Mouse (Mus musculus) stomach, embryonic 14.5 days (tissue): ENCODE measurements at regions not wholly inside any gene's neighbourhood (a gene's known extent, or its start where the extent isn't known, plus 50 kb on each side); places are given as distances from the start of the nearest gene placed in this dataset.

Source experiments
- ATAC-seq: fragments of 200-750 bp; cut with Nextera tagmentation; 2 replicates; pipeline ENCODE4 v1.8.0; 2017; ENCODE audit warnings: low read depth, moderate TSS enrichment; ENCODE audit not compliant: insufficient number of reproducible peaks, insufficient read depth, low FRiP score
- H3K27ac ChIP-seq: fragments of 300-500 bp; sonication (generic); 2 replicates; pipeline ENCODE4 v1.5.1; 2014; ENCODE audit warnings: mild to moderate bottlenecking, low read length, moderate library complexity, mixed read lengths
- H3K27me3 ChIP-seq: fragments of 300-500 bp; sonication (generic); 2 replicates; pipeline ENCODE4 v1.6.1; 2014; ENCODE audit warnings: low read length, control low read depth, mixed read lengths; ENCODE audit not compliant: control insufficient read depth, insufficient read depth
- H3K36me3 ChIP-seq: fragments of 300-500 bp; sonication (generic); 2 replicates; pipeline ENCODE4 v1.6.1; 2014; ENCODE audit warnings: mild to moderate bottlenecking, control low read depth, low read length, moderate library complexity, mixed read lengths; ENCODE audit not compliant: control insufficient read depth, insufficient read depth
- H3K4me1 ChIP-seq: fragments of 300-500 bp; sonication (generic); 2 replicates; pipeline ENCODE4 v1.6.1; 2014; ENCODE audit warnings: low read length, control low read depth, mixed read lengths; ENCODE audit not compliant: control insufficient read depth, insufficient read depth
- H3K4me2 ChIP-seq: fragments of 300-500 bp; sonication (generic); replicated peaks from 2 replicates; pipeline ENCODE4 v1.6.1; 2014; ENCODE audit warnings: low read depth, low read length, control low read depth
- H3K4me3 ChIP-seq: fragments of 300-500 bp; sonication (generic); 2 replicates; pipeline ENCODE4 v1.5.1; 2014; ENCODE audit warnings: low read depth, low read length, control low read depth
- H3K9ac ChIP-seq: fragments of 300-500 bp; sonication (generic); replicated peaks from 2 replicates; pipeline ENCODE4 v1.6.1; 2014; ENCODE audit warnings: low read depth, mild to moderate bottlenecking, control low read depth, low read length, moderate library complexity, mixed read lengths
- H3K9me3 ChIP-seq: fragments of 300-500 bp; sonication (generic); 2 replicates; pipeline ENCODE4 v1.6.1; 2016; ENCODE audit warnings: low read depth, low read length, control low read depth; ENCODE audit not compliant: control insufficient read depth
- WGBS: fragments of 180-500 bp; shearing (Covaris S2); extraction: QIAGEN DNeasy Blood & Tissue Kit; methylation state at CpG from one replicate; pipeline ENCODE4 v1.1.7; 2014; 5-methylcytosine and 5-hydroxymethylcytosine counted together

DNA sequence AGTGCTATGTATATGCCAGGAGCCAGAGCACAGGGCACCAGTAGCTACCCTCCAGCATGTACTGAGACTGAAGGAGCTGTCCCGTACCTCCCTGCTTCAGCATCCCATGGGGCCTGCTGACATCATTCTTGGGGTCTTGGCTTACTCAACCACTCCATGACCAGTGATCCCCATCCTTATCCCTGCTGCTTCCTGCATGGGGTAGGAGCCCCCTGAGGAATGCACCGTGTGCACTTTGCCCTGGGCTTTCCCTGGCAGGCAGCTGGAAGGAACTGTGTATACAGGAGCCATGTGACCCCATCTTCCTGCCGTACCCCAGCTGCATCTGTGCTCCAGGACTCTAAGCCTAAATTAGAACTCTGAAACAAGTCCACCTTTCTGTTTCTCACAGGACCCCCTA lies 70.3 kb upstream of the Ccnd1 start:
- WGBS: 38% methylated on average over 3 of the region's 3 CpGs
- no peak for ATAC-seq
- no peak overlapping the region for H3K4me2 ChIP-seq
- no peaks in the 10 kb centered on the region for H3K9me3 ChIP-seq
- H3K4me1 ChIP-seq: no peaks in the 10 kb centered on the region
- H3K27ac ChIP-seq: no peak overlapping the region
- H3K4me3 ChIP-seq: no peak overlapping the region
- H3K9ac ChIP-seq: no peak overlapping the region
- no peaks in the 10 kb centered on the region for H3K36me3 ChIP-seq
- no peaks in the 10 kb centered on the region for H3K27me3 ChIP-seq

DNA sequence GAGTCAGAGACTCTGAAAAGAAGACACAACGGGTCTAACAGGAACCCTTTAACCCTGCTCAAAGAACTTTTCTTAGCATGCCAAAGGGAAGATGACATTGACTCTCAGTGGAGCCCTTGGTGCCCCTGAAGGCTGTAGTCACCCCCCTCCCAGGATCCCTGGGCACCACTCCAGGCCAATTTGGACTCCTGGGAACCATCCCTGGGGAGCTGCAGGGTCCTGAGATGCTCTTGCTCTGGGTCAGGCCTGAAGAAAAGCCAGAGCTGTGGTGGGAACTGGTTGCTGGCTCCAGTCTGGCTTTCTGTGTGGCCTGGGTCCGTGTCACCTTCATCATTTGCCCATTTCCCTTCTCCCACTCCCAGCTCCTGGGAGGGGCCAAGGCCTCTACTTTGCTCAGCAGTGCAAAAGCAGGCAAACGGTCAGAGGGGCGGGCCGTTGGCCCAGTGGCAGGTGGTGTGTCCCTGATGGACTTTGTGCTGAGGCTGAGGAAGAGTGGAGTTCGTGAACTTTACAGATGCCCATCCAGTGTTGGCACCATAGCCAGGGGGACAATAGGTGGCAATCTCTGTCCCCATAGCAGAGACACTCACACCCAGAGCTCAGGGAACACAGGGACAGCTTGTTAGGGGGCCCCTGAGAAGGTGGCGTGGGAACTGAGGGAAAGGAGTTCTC lies 69.1 kb upstream of the Ccnd1 start:
- Histone ChIP-seq H3K36me3 (no peaks in the 10 kb centered on the region), H3K4me2 (no peak overlapping the region), H3K27ac (no peak overlapping the region), H3K9me3 (no peaks in the 10 kb centered on the region), H3K4me1 (no peaks in the 10 kb centered on the region), H3K27me3 (no peaks in the 10 kb centered on the region), H3K9ac (no peak overlapping the region), H3K4me3 (no peak overlapping the region)
- 62% methylated on average over 7 of the region's 7 CpGs for WGBS
- no peak for ATAC-seq

DNA sequence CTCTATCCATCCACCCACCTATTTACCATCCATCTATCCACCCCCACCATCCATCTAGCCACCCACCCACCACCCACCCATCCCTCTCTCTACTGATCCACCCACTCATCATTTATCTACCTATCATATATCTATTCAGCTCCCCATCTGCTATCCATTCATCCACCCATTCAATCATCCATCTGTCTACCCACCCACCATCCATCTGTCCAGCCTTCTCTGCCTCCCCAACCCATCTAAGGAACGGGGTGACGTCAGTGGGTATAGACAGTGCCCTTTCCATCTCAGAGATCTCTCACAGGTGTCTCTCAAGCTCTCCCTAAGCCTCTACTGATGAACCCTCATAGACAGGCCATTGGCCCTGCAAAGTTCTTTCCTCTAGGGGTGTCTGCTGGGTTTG lies 67.5 kb upstream of the Ccnd1 start:
- whole genome bisulfite sequencing: 89% methylated on average over 2 of the region's 2 CpGs
- no peaks in the 10 kb centered on the region for H3K9me3 ChIP-seq
- no peaks in the 10 kb centered on the region for H3K27me3 ChIP-seq
- no peaks in the 10 kb centered on the region for H3K4me1 ChIP-seq
- no peak for ATAC-seq
- H3K36me3 ChIP-seq: no peaks in the 10 kb centered on the region
- H3K27ac ChIP-seq: no peak overlapping the region
- no peak overlapping the region for H3K4me3 ChIP-seq
- H3K4me2 ChIP-seq: no peak overlapping the region
- no peak overlapping the region for H3K9ac ChIP-seq

DNA sequence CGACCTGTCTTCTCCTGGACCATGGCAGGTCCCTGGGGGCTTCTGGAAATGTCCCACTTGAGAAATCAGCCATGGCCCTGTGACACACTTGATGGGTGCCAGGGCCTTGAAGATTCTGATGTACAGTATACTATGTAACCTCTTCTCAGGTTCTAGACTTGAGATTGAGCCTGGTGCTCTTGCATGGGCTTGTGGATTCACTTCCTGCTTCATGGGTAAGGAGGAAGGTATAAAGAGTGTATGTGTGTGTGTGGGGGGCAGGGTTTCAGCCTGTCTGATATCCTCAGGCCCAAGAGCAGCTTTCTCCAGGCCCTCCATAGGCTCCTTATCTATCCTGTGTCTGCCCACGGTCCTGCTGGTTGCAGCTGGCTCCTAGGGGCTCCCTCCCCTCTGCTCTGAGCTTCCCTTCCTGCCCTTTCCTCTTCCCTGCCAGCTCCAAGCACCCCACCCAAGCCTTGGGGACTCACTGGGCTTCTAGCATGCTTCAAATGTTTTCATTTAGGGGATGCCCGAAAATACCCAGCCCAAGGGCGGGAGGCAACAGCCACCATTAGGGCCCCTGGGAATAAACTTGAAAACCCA lies 61.9 kb upstream of the Ccnd1 start:
- Histone ChIP-seq H3K4me3 (no peak overlapping the region), H3K27ac (no peak overlapping the region), H3K27me3 (no peaks in the 10 kb centered on the region), H3K4me2 (no peak overlapping the region), H3K9me3 (no peaks in the 10 kb centered on the region), H3K9ac (no peak overlapping the region), H3K4me1 (no peaks in the 10 kb centered on the region), H3K36me3 (no peaks in the 10 kb centered on the region)
- ATAC-seq: no peak
- WGBS: 53% methylated on average over 4 of the region's 4 CpGs

DNA sequence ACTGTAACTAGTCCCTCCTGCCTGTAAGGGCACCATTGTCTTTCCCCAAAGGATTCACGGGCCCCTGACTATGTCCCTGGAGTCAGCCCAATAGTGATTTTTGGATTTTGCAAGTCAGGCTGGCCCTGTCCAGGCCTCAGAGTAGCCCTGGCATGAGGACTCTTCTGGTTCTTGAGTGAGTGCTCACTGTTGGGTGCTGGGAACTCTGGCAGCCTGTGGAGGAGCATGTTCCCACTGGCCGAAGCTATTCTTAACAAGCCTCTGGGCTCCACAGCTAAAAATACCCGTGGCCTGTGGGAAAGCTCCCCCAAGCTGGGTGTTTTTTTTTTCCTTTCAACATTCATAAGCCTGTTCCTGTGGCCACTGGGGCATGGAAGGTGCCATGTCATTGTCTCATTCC lies 60.0 kb upstream of the Ccnd1 start:
- Histone ChIP-seq H3K9me3 (no peaks in the 10 kb centered on the region), H3K9ac (no peak overlapping the region), H3K27me3 (no peaks in the 10 kb centered on the region), H3K27ac (no peak overlapping the region), H3K36me3 (no peaks in the 10 kb centered on the region), H3K4me3 (no peak overlapping the region), H3K4me1 (no peaks in the 10 kb centered on the region), H3K4me2 (no peak overlapping the region)
- no peak for ATAC-seq
- 77% methylated on average over 3 of the region's 3 CpGs for WGBS

DNA sequence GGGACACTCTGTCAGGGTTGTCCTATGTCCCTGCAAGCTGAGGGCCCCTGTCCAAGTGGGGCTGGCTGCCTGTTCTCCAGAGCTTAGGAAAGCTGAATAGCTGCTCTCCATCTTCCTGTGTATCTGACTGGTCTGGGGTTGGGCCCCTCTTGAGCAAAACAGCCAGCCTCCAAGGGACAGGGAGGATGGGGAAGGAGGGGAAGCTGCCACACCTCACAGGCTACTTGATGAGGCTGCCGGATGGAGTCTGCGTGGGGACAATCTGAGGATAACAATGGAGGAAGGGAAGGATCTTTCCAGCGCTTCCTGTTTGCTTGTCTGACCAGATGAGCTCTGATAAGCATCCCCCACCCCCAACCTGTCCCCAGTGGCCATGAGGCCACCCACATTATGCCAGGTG lies 57.1 kb upstream of the Ccnd1 start:
- Histone ChIP-seq H3K27ac (no peak overlapping the region), H3K4me3 (no peak overlapping the region), H3K9me3 (no peaks in the 10 kb centered on the region), H3K4me2 (no peak overlapping the region), H3K9ac (no peak overlapping the region), H3K4me1 (no peaks in the 10 kb centered on the region), H3K27me3 (no peaks in the 10 kb centered on the region), H3K36me3 (no peaks in the 10 kb centered on the region)
- ATAC-seq: no peak
- 23% methylated on average over 3 of the region's 3 CpGs for WGBS

DNA sequence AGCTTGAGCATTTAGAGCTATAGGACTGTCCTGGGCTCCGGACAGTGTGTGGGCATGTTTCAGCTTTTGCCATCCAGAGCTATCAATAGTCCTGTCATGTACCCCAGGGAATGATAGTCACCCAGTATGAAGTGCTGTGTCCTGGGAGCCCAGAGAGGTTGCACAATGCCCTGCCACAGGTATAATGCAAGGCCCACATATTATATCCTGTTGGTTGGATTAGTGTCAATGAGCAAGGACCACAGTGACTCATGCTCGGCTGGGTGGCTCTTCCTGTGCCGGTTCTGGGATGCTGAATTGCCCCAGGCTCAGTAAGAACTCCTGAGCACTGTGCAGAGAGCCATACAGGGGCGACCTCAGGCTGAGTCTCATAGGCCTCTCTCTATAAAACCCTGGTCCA lies 54.5 kb upstream of the Ccnd1 start:
- Histone ChIP-seq H3K27me3 (no peaks in the 10 kb centered on the region), H3K9ac (no peak overlapping the region), H3K4me1 (no peaks in the 10 kb centered on the region), H3K4me2 (no peak overlapping the region), H3K4me3 (no peak overlapping the region), H3K27ac (no peak overlapping the region), H3K9me3 (no peaks in the 10 kb centered on the region), H3K36me3 (no peaks in the 10 kb centered on the region)
- ATAC-seq: no peak
- WGBS: 75% methylated on average over 4 of the region's 4 CpGs

DNA sequence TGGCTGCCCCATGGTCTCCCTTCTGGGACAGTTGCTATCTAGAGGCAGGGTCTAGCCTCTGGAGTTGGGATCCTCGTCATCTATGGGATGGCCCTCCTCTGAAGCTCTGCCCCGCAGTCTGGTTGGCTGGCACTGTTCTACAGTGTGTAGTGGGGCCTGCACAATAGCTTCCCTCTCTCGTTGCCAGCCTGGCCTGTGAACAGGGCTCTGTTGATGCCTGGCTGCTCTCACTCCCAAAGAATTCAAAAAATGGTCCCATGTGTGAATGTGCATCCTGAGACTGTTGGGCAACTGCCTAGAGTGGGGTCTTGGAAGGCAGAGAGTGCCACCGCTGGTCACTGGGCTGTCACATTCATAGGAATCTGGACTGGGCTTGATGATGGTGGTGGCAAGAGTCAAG lies 53.8 kb upstream of the Ccnd1 start:
- Histone ChIP-seq H3K9ac (no peak overlapping the region), H3K36me3 (no peaks in the 10 kb centered on the region), H3K27me3 (no peaks in the 10 kb centered on the region), H3K9me3 (no peaks in the 10 kb centered on the region), H3K4me3 (no peak overlapping the region), H3K4me2 (no peak overlapping the region), H3K4me1 (no peaks in the 10 kb centered on the region), H3K27ac (no peak overlapping the region)
- WGBS: 79% methylated on average over 4 of the region's 4 CpGs
- ATAC-seq: no peak

DNA sequence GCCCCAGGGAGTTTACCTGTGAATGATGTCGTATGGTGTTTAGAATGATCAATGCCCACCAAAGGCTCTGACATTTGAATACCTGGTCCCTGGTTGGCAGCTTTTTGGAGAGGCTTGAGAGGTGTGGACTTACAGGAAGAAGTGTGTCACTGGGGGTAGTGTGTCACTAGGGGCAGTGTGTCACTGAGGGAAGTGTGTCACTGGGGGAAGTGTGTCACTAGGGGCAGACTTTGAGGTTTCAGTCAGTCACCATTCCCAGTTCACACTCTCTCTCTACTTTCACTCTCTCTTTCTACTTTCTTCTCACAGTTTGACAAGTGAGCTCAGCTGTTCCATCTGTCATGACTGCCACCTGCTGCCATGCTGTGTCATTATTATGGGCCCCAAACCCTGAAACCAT lies 52.0 kb upstream of the Ccnd1 start:
- H3K9me3 ChIP-seq: no peaks in the 10 kb centered on the region
- H3K4me1 ChIP-seq: no peaks in the 10 kb centered on the region
- H3K27ac ChIP-seq: no peak overlapping the region
- no peaks in the 10 kb centered on the region for H3K36me3 ChIP-seq
- ATAC-seq: no peak
- H3K27me3 ChIP-seq: no peaks in the 10 kb centered on the region
- H3K9ac ChIP-seq: no peak overlapping the region
- H3K4me3 ChIP-seq: no peak overlapping the region
- 77% methylated on average over 1 of the region's 1 CpGs for WGBS
- no peak overlapping the region for H3K4me2 ChIP-seq
